Mouse (Mus musculus) testis, postnatal 10 days (tissue): ENCODE data around the gene Gstm3.
"Not testable (repeated sequence)": the region's sequence is repeated elsewhere in the genome, so short reads cannot be mapped to it uniquely, and the experiment has no call there.

Experiments
- DNase-seq: peaks from one replicate; pipeline ENCODE4 v3.0.0; 2021; ENCODE audit warnings: low spot score

Gstm3 gene

GRCm38 (mm10) chr3:107974237-107974636 lies 5.2 kb upstream of the Gstm3 start:
- no peak for DNase-seq

GRCm38 (mm10) chr3:107972070-107972469 lies 3.0 kb upstream of the Gstm3 start:
- no peak for DNase-seq

DNA sequence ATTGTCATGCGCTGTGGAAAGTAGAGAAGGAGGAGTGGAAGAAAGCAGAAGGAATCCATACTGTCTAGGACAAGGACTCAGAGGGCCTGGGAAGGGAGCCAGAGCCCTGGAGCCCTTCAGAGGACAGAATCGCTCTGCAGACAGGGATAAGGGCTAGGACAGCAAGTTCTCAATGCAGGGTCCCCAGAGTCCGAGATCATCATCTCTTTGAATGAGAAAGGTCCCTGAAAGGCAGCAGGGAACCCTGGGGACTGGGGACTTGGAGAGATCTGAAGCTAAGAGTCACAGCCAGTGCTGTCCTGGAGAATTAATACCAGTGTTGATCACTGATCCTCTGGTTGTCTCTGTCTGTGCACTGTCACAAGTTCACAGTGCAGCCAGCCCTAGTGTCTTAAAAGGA lies 2.0 kb upstream of the Gstm3 start:
- not testable (repeated sequence) for DNase-seq

DNA sequence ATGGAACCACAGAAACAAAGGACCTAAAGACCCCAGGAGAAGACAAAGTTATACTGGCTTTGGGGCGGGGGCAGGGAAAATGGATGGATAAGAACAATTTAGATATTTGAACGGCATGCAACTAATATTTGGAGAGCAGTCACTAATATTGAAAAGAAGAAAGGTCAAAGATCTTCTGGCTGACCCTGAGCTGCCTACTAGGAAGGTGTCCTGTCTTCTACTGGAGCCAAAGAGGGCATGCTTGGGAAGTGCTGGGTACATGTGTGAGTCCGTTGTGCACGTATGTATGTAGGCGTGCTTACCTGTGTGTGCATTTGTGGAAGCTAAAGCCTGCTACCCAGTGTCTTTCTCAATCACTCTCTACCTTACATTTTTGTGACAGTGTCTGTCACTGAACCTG lies 2.5 kb downstream of the Gstm3 start:
- DNase-seq, result no peak

DNA sequence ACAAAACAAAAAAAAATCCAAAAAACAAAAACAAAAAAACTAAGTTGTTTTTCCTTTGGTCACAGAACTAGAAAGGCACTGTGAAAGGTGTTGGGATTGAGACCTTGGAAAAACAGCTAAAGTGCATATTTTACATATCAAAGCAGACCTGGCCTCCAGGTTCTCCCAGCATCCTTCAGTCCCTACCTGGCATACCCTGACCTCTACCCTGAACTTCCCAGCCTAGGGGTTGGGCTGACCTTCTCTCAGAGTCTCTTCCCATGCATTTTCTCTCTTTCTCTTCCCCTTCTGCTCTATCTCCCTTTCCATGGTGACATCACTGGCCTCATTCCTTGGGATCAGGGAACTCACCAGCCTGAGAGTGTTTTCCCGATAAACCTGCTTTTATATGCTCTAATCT lies 3.5 kb downstream of the Gstm3 start:
- no peak for DNase-seq

DNA sequence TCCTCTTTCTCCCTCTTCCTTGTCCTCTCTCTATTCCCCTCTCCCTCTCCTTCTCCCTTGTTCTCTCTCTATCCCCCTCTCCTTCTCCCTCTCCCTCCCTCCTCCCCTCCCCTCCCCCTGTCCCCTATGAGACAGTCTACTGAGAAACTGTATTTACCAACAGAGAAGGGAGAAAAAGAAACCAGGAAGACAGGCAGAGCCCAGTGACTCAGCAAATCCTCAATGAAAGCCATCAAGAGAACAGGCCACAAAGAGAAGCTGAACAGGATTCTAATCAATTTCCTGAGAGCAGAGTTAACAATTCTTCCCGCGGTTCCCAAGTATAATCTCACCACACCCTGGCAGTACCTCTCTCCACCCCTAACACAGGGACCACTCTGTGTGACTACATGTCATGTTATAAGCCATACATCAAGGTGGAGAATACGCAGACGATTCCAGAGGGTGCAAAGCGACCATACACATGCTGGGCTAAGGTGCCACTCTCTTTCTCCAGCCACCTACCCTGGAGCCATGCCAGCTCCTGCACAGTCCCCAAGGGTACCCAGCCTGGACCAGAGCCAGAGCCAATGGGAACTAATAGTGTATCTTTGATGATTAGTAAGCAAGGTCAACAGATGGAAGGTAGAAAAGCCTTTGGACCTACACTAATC lies 4.3 kb downstream of the Gstm3 start:
- DNase-seq, result no peak

DNA sequence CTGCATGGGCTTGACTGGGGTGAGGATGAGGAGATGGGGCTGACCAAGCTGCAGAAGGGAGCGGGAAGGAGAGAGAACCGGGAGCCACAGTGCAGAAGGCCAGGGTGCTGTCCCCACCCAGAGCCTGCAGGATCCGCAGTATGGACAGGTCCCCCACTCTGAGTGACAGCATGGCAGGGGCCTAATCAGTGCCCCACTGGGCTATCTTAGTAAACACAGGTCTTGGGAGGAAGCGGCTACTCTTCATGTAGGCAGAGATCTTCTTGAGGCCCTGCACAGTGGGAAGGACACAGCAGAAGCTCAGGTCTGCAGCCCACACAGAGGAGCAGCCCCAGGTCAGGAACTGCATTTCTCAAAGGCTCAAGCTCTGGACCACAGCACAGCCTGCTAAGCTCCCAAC lies 5.1 kb downstream of the Gstm3 start:
- no peak for DNase-seq

DNA sequence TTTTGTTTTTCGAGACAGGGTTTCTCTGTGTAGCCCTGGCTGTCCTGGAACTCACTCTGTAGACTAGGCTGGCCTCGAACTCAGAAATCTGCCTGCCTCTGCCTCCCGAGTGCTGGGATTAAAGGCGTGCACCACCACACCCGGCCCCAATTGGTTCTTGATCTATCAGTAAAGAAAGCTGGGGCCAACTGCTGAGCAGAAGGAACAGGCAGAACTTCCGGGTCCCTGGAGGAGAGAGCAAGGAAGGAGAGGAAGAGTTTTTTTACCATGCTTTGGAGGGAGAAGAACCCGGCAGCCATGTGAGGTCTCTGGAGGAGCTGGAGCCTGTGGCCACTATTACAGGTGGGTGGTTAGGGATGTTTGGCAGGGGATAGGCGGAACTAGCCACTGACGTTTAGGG lies 13.8 kb downstream of the Gstm3 start:
- not testable (repeated sequence) for DNase-seq

DNA sequence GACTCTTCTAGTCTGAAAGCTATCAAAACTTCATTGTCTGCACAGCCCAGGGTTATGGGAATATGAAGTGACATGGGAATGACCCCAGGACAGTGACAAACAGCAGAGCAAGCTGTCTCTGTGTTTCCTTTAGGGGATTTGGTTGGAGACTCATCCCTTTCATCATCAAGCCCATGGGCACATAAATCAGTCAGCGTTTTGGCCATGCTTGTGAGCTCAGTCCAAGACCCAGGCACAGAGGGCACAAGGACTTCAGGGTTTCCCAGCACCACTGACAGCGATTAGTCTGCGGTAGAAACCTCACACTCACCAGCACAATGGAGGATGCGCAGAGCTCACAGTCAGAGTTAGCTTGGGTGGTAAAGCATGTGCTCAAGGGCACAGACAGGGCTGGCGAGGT lies 15.2 kb downstream of the Gstm3 start:
- DNase-seq, result no peak

- peak; percentile 92 for DNase-seq
Measured at GRCm38 (mm10) chr3:107953328-107953755, 15.7 kb downstream of the Gstm3 start.

- no peak for DNase-seq
Measured at GRCm38 (mm10) chr3:107950531-107950930, 18.6 kb downstream of the Gstm3 start.

GRCm38 (mm10) chr3:107949461-107949860 lies 19.6 kb downstream of the Gstm3 start:
- not testable (repeated sequence) for DNase-seq

DNA sequence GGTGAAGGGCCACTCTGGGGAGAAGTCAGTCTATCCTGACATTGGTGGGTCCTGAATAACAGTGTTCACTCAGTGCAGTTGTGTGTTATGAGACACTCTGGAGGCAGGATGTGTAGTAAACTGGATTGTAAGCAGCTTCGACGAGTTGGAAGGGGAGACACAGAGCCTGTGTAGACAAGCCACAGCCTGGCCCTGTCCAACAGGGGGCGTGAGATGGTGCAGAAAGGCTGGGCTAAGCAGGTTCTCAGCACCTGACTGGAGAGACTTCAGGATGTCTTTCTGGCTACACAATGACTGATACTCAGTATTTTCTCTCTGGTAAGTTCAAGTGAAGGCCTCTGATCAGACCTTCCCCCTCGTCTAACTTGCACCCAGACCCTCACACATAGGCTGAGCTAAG lies 23.4 kb downstream of the Gstm3 start:
- DNase-seq, result no peak

DNA sequence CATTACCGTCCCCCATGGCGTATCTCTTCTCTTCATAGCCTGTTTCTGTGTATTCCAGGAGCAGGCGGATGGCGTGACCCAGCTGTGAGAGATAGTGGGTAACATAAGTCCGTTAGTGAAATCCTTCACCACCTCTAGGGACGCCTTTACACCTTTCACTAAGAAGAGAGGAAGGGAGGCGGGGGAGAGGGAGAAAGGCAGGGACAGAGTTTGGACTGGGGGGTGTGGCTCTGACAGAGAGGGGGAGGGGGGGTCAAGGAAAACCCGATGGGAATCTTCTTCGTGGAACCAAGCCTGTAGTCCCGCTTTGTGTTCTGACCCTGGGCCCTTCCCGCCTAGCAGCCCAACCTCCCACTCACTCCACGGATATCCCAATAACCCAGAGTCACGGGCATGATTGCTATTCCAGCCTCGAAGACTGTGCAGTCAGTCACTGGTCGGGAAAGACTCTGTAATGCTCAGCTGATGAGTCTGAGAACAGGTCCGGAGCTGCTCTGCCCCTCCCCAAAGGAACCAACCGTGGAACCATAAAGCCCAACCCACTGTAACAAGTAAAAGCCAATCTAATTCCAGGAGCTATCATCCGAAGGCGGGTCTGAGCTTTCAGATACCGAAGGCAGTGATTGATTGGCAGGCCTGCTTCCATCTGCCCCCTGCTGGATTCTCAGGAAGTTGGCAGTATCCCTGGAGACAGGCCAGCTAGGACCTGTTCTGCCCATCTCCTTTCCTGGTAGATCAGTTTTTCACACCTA lies 25.7 kb downstream of the Gstm3 start, which contains the start of gene Gstm6:
Gstm6 (minus strand) TSS at position 511 of the 752 bp plus-strand sequence.
- no peak for DNase-seq

- DNase-seq, result no peak
Measured at GRCm38 (mm10) chr3:107941261-107941660, 27.8 kb downstream of the Gstm3 start.

GRCm38 (mm10) chr3:107940524-107940923 lies 28.6 kb downstream of the Gstm3 start:
- DNase-seq, result no peak

- DNase-seq, result no peak
Measured at GRCm38 (mm10) chr3:107939830-107940229, 29.3 kb downstream of the Gstm3 start.

- peak; percentile 85 for DNase-seq
Measured at GRCm38 (mm10) chr3:107939403-107939802, 29.7 kb downstream of the Gstm3 start.

GRCm38 (mm10) chr3:107935888-107936287 lies 33.2 kb downstream of the Gstm3 start:
- DNase-seq, result no peak

- DNase-seq, result no peak
Measured at GRCm38 (mm10) chr3:107935268-107935667, 33.8 kb downstream of the Gstm3 start.

GRCm38 (mm10) chr3:107932128-107932527 lies 37.0 kb downstream of the Gstm3 start:
- DNase-seq, result no peak

DNA sequence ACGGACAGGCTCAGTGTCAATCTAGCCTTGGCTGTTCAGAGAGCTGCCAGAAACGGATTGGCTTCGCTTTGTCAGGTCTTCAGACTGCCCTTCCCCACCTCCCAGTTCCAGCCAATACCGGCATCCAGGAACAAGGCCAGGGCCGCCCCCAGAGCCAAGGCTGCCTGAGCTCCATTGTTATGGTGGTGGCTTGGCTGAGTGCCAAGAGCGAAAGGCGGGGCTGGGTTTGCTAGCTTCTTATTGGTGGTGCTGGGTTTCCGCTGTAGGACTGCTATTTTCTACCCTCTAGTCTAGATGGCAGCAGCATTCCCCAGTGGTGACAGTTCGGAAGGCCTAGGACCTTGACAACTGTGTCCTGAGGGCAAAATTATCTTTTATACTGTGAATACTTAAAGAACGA lies 37.4 kb downstream of the Gstm3 start, which contains the start of gene Gstm7:
Gstm7 (minus strand) TSS at position 148 of the 400 bp plus-strand sequence.
- DNase-seq, result peak; percentile 98

DNA sequence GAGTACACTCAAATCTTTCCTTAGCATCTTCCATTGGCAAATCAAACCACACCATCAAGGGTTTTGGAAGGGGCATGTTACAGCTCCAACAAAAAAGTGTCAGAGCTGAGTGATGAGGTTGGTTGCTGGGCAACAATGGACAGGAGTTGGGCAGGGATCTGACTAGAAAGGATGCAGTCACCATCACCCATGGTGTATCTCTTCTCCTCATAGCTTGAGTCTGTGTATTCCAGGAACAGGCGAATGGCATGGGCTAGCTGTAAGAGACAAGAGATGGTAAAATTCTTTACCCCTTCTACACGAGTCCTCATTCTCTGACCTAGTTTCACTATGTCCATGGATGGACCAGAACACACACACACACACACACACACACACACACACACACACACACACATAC lies 37.9 kb downstream of the Gstm3 start:
- no peak for DNase-seq
